Mouse (Mus musculus): ENCODE measurements at regions not wholly inside any gene's neighbourhood (a gene's known extent, or its start where the extent isn't known, plus 50 kb on each side); places are given as distances from the start of the nearest gene placed in this dataset.

- no peak for DNase-seq
These were observed 276.8 kb downstream of the Ankrd50 start for GRCm38 (mm10) chr3:38207867-38208266.

GRCm38 (mm10) chr3:38201861-38202656, 282.6 kb downstream of the Ankrd50 start:
- DNase-seq = peak in 1 of 2 experiments; percentile 16

GRCm38 (mm10) chr3:38194001-38194400, 290.6 kb downstream of the Ankrd50 start:
- no peak for DNase-seq

- no peak for DNase-seq
These were observed 297.2 kb downstream of the Ankrd50 start for GRCm38 (mm10) chr3:38187406-38187896.

GRCm38 (mm10) chr3:38186503-38186902, 298.1 kb downstream of the Ankrd50 start:
- DNase-seq = no peak

GRCm38 (mm10) chr3:38178295-38178694, 306.3 kb downstream of the Ankrd50 start:
- peak in 1 of 2 experiments; percentile 5 for DNase-seq

- DNase-seq = no peak
These were observed 308.7 kb downstream of the Ankrd50 start for GRCm38 (mm10) chr3:38175946-38176345.

- DNase-seq = no peak
These were observed 309.8 kb downstream of the Ankrd50 start for GRCm38 (mm10) chr3:38174735-38175280.

- no peak for DNase-seq
These were observed 332.2 kb downstream of the Ankrd50 start for GRCm38 (mm10) chr3:38152408-38152807.

GRCm38 (mm10) chr3:38151821-38152220, 332.8 kb downstream of the Ankrd50 start:
- DNase-seq = no peak

- no peak for DNase-seq
These were observed 338.0 kb downstream of the Ankrd50 start for GRCm38 (mm10) chr3:38146663-38147062.

GRCm38 (mm10) chr3:38145444-38145843, 339.2 kb downstream of the Ankrd50 start:
- no peak for DNase-seq

- no peak for DNase-seq
These were observed 340.0 kb downstream of the Ankrd50 start for GRCm38 (mm10) chr3:38144650-38145049.

- peak in 1 of 2 experiments; percentile 7 for DNase-seq
These were observed 341.3 kb downstream of the Ankrd50 start for GRCm38 (mm10) chr3:38143147-38143883.

- DNase-seq = no peak
These were observed 345.3 kb downstream of the Ankrd50 start for GRCm38 (mm10) chr3:38139387-38139786.

GRCm38 (mm10) chr3:38138014-38138413, 346.6 kb downstream of the Ankrd50 start:
- DNase-seq = no peak

GRCm38 (mm10) chr3:38135808-38136214, 348.8 kb downstream of the Ankrd50 start:
- no peak for DNase-seq

GRCm38 (mm10) chr3:38134425-38134824, 350.2 kb downstream of the Ankrd50 start:
- DNase-seq = no peak

GRCm38 (mm10) chr3:38131887-38132220, 352.8 kb downstream of the Ankrd50 start:
- DNase-seq = no peak

- DNase-seq = no peak
These were observed 353.3 kb downstream of the Ankrd50 start for GRCm38 (mm10) chr3:38131176-38131886.

GRCm38 (mm10) chr3:38130088-38130487, 354.6 kb downstream of the Ankrd50 start:
- DNase-seq = no peak

- no peak for DNase-seq
These were observed 355.5 kb downstream of the Ankrd50 start for GRCm38 (mm10) chr3:38129167-38129500.

All from thymus, postnatal 36 days (tissue).